Mouse (Mus musculus) lung, adult 2 months (tissue): Measurements from ENCODE around the gene Fam110c.

Experiments used
- CTCF ChIP-seq: fragments of 200-500 bp; IDR thresholded peaks from 2 replicates; pipeline ENCODE4 v1.5.1; 2011; ENCODE audit warnings: mild to moderate bottlenecking, low read length, control low read depth; ENCODE audit not compliant: insufficient read depth
- POLR2A ChIP-seq: fragments of 200-500 bp; IDR thresholded peaks from 2 replicates; pipeline ENCODE4 v1.6.1; 2011; ENCODE audit warnings: low read depth, mild to moderate bottlenecking, control low read depth, low read length, borderline replicate concordance; ENCODE audit errors: extremely low read depth

- no peak for TF ChIP-seq CTCF
- TF ChIP-seq POLR2A, result no peak
Measured at GRCm38 (mm10) chr12:31090882-31091640, 17.4 kb downstream of the Fam110c start.
